Mouse (Mus musculus) mouse trophoblast stem cell (cell line): ENCODE data around the gene Tas2r116.

Source experiments
- in situ Hi-C, 2 experiments: fragments of 300-500 bp; cut with MseI, MboI; formaldehyde crosslinking; loops; 2 replicates in 1 of 2; 3 replicates in 1 of 2; pipeline ENCODE4 v1.15.1; 2025

Gene Tas2r116

DNA sequence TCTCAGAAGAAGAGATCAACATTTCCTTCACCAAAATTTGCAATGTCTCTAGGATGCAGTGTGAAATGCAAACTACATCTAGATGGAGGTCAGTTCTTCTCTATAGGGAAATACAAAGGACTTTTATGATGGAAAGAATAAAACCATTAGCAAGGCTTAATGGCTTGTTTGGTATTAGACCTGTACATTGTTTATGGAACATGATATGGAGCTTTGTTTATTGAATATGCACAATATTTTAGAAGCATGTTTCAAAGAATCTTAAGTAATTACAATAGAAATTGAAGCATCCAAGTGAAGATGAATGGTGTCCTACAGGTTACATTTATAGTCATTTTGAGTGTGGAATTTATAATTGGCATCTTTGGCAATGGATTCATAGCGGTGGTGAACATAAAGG is at the start of gene Tas2r116:
Gene Tas2r116, plus strand, starts transcription at position 301 of the 400 bp plus-strand sequence.
- in situ Hi-C loops = no loop called here

- in situ Hi-C loops = no loop called here
Observed at GRCm38 (mm10) chr6:132846842-132847241, 8.4 kb upstream of the Tas2r116 start, which contains the start of gene Tas2r123. Tas2r123 (plus strand) TSS chr6:132847142.

GRCm38 (mm10) chr6:132867708-132868107 is 12.5 kb downstream of the Tas2r116 start, which contains the start of gene Tas2r110:
Tas2r110 (plus strand) TSS chr6:132868008.
- in situ Hi-C loops = no loop called here

DNA sequence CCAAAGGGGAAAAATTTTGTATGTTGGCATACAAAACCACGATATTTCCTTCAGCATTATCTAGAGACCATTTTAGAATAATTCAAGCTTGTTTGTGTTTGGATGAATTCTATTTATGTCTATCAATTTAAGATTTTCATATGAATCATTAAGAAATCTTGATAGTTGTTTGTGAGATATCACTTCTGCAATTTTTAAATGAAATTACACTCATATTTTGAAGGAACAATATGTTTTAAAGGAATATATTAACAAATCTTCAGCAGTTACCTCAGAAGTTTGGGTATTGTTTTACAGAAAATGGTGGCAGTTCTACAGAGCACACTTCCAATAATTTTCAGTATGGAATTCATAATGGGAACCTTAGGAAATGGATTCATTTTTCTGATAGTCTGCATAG is 37.5 kb downstream of the Tas2r116 start, which contains the start of gene Tas2r113:
Gene Tas2r113, plus strand, starts transcription at position 301 of the 400 bp plus-strand sequence.
- in situ Hi-C loops = no loop called here
